Mouse (Mus musculus) neural tube, embryonic 13.5 days (tissue): ENCODE measurements at regions not wholly inside any gene's neighbourhood (a gene's known extent, or its start where the extent isn't known, plus 50 kb on each side); places are given as distances from the start of the nearest gene placed in this dataset.

Experiments used
- ATAC-seq: fragments of 200-750 bp; cut with Nextera tagmentation; 2 replicates; pipeline ENCODE4 v1.8.0; 2017; ENCODE audit warnings: low read depth, mild to moderate bottlenecking, moderate TSS enrichment, moderate library complexity
- H3K27ac ChIP-seq: fragments of 300-500 bp; sonication (generic); replicated peaks from 2 replicates; pipeline ENCODE4 v1.5.1; 2015; ENCODE audit warnings: moderate library complexity, mild to moderate bottlenecking, inconsistent platforms
- H3K27me3 ChIP-seq: fragments of 300-500 bp; sonication (generic); 2 replicates; pipeline ENCODE4 v1.6.1; 2015; ENCODE audit warnings: mild to moderate bottlenecking, inconsistent platforms
- H3K36me3 ChIP-seq: fragments of 300-500 bp; sonication (generic); 2 replicates; pipeline ENCODE4 v1.6.1; 2015; ENCODE audit warnings: mild to moderate bottlenecking, inconsistent platforms
- H3K4me1 ChIP-seq: fragments of 300-500 bp; sonication (generic); replicated peaks from 2 replicates; pipeline ENCODE4 v1.6.1; 2015; ENCODE audit warnings: inconsistent platforms
- H3K4me2 ChIP-seq: fragments of 300-500 bp; sonication (generic); 2 replicates; pipeline ENCODE4 v1.6.1; 2015; ENCODE audit warnings: inconsistent platforms, mild to moderate bottlenecking, moderate library complexity
- H3K4me3 ChIP-seq: fragments of 300-500 bp; sonication (generic); 2 replicates; pipeline ENCODE4 v1.5.1; 2015; ENCODE audit warnings: mild to moderate bottlenecking, inconsistent platforms
- H3K9ac ChIP-seq: fragments of 300-500 bp; sonication (generic); 2 replicates; pipeline ENCODE4 v1.6.1; 2015; ENCODE audit warnings: moderate library complexity, mild to moderate bottlenecking, inconsistent platforms
- H3K9me3 ChIP-seq: fragments of 300-500 bp; sonication (generic); 2 replicates; pipeline ENCODE4 v1.6.1; 2016; ENCODE audit warnings: inconsistent platforms
- WGBS: fragments of 180-500 bp; shearing (Covaris S2); methylation state at CpG from one replicate; pipeline ENCODE4 v1.1.7; 2015; 5-methylcytosine and 5-hydroxymethylcytosine counted together

DNA sequence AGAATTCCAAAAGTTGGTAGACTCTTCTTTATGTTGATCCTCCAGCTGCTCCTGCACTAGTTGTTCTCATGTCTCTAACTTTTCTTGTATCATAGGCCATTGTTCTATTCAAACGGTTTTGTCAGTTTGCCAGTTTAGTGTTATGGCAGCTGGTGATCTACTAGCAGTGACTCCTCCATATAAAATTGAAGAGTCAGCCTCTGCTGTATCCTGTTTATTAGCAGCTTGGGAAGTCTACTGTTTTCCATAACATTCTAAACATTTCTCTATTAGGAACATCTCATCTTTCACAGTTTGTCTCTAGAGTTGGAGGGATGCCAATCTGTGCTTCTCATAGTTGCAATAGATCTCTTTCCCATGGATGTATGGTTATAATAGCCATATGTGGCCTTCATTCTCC, 58.6 kb downstream of the Drd1 start:
- Histone ChIP-seq H3K4me1 (no peaks in the 10 kb centered on the region), H3K4me2 (no peak overlapping the region), H3K9ac (no peak overlapping the region), H3K36me3 (no peaks in the 10 kb centered on the region), H3K27ac (no peak overlapping the region), H3K4me3 (no peak overlapping the region), H3K27me3 (no peaks in the 10 kb centered on the region), H3K9me3 (no peaks in the 10 kb centered on the region)
- WGBS, result 58% methylated on average over 1 of the region's 1 CpGs
- no peak for ATAC-seq

DNA sequence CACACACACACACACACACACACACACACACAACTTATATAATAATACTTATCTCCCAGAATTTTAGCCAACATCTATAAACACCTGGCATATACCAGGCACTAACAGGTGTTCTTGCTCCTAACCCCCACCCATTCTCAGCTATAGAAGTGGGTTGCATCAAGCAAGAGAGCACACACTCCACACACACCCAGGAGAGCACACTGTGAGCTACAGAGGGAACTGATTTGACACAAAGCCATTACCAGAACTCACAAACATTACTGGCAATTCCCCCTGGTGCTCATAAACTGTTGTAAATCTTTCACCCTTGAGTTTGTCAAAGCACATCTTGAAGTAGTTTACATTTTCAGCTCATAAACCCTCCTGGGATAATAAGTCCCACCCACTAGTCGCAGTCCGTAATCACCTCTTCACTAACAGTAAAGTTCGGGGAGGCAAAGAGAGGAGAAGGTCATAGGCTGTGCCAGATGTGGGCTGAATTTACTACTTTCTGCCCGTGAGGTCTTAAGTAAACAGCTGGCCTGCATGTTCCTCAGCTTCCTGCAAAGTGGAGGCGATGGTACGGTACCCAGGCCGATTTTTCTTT, 62.5 kb downstream of the Drd1 start:
- WGBS, result 66% methylated on average over 7 of the region's 7 CpGs

DNA sequence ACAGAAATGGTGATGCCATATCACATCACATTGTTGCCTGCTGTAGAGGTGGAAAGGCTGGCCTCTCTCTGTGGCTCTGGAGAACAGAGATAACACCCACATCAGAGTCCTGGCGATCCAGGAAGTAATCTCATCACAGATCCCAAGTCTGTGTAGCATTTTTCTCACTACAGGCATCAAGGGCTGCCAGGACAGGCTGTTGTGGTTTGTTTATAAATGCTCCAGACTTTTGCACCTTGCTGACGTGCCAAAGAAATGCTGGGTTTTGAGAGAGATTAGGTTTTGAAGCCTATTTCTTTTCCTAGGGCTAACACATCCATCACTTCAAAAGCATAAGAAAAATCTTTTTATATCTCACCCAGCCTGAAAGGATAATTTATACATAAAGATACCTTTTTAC, 76.3 kb downstream of the Drd1 start:
- 71% methylated on average over 2 of the region's 2 CpGs for WGBS
- no peaks in the 10 kb centered on the region for H3K36me3 ChIP-seq

More for the DNA sequence above, 62.5 kb downstream of the Drd1 start:
- Histone ChIP-seq H3K9me3 (no peaks in the 10 kb centered on the region), H3K4me3 (no peak overlapping the region), H3K9ac (no peak overlapping the region), H3K4me1 (no peaks in the 10 kb centered on the region), H3K27ac (no peak overlapping the region), H3K4me2 (no peak overlapping the region), H3K27me3 (no peaks in the 10 kb centered on the region), H3K36me3 (no peaks in the 10 kb centered on the region)
- no peak for ATAC-seq

DNA sequence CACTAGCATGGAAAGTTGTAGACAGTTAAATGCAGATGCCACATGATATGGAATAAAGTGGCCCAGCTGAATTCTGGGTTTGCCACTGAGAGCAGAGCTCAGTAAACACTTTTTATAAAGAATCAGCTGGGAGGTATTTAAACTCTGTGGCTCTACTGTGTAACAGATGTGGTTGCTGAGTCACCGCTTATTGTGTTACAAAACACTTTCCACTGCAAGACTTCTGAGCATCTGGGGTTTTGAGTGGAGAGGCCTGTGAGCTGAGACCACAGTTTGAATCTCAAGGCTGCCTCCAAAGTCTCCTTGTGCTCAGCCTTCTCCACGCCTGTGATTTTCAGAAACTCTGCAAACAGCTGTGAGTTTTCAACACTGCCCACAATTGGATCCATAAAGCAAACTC, 86.1 kb downstream of the Drd1 start:
- H3K4me3 ChIP-seq, result no peak overlapping the region
- H3K27ac ChIP-seq, result no peak overlapping the region
- peaks cover 12% of the 10 kb centered on the region for H3K9me3 ChIP-seq
- no peaks in the 10 kb centered on the region for H3K27me3 ChIP-seq
- no peaks in the 10 kb centered on the region for H3K4me1 ChIP-seq
- no peak for ATAC-seq
- WGBS, result 89% methylated on average over 2 of the region's 2 CpGs
- H3K4me2 ChIP-seq, result no peak overlapping the region
- no peak overlapping the region for H3K9ac ChIP-seq
- no peaks in the 10 kb centered on the region for H3K36me3 ChIP-seq

More for the DNA sequence above, 76.3 kb downstream of the Drd1 start:
- no peak overlapping the region for H3K4me2 ChIP-seq
- H3K27ac ChIP-seq, result no peak overlapping the region
- no peaks in the 10 kb centered on the region for H3K4me1 ChIP-seq
- ATAC-seq, result no peak
- no peaks in the 10 kb centered on the region for H3K27me3 ChIP-seq
- no peak overlapping the region for H3K4me3 ChIP-seq
- no peak overlapping the region for H3K9ac ChIP-seq
- H3K9me3 ChIP-seq, result no peaks in the 10 kb centered on the region

DNA sequence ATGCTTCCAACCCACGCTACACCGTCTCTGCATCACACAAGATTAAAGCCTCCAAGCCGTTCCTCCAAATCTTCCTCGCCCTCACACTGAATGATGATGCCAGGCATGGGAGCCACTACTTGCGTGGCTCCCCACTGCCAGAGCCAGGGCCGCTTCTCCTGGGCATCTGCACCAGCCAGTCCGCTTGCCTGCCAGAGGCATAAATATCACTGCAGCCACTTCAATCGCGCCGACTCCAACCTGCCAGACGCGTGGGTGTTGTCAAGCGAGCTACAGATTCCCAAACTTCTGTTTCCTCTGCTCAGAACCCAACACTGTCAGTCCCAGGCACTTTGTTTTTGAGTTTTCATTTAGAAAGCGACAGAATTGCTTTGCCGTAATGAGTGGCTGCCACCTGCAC, 99.3 kb downstream of the Drd1 start:
- WGBS, result 91% methylated on average over 15 of the region's 15 CpGs
- Histone ChIP-seq H3K27ac (no peak overlapping the region), H3K36me3 (no peaks in the 10 kb centered on the region), H3K9ac (no peak overlapping the region), H3K4me1 (no peaks in the 10 kb centered on the region), H3K27me3 (no peaks in the 10 kb centered on the region), H3K4me3 (no peak overlapping the region), H3K9me3 (no peaks in the 10 kb centered on the region), H3K4me2 (no peak overlapping the region)
- ATAC-seq, result no peak

DNA sequence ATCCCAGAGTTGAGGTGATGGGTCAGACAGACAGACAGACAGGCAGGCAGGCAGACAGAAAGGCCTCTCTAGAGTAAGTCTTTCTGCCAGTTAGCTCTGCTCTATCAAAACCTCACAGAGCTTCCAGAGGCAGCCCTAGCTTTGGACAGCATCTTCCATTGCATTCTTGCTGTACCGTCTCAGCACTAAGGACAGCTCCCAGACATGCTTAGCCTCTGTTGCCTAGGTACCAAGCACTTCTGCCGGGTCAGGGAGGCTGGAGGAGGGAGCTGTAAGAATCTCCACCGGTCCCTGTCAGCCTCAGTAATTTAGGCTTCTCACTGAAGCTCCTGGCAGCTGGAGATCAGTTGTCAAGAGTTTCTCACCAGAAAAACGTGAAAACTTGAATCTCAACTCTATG, 107.4 kb downstream of the Drd1 start:
- H3K9ac ChIP-seq, result no peak overlapping the region
- H3K27ac ChIP-seq, result no peak overlapping the region
- H3K36me3 ChIP-seq, result no peaks in the 10 kb centered on the region
- no peaks in the 10 kb centered on the region for H3K9me3 ChIP-seq
- no peak overlapping the region for H3K4me3 ChIP-seq
- 3% methylated on average over 4 of the region's 4 CpGs for WGBS
- H3K4me1 ChIP-seq, result no peaks in the 10 kb centered on the region
- no peaks in the 10 kb centered on the region for H3K27me3 ChIP-seq
- ATAC-seq, result no peak
- H3K4me2 ChIP-seq, result no peak overlapping the region

DNA sequence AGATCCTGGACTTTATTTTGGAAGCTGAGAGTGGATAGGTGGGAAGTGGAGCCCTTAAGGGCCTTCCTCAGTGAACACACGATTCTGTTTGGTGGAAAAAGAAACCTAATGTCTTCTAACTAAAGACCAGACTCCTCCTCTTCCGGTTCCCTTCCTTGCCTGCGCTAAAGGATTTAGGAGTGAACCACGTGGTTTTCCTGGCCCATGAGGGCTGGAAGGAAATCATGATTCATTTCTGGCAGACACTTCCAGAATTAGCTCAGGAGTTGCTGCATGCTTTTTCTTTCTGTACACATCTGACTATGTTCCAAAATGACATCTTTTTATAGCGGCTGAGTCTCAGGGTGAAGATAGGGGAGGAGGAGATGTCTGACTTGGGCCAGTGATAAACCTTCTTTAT, 109.8 kb downstream of the Drd1 start:
- Histone ChIP-seq H3K4me1 (0 out of 2 replicates have a peak, but pooled peaks cover 10% of the 10 kb centered on the region), H3K9ac (no peak overlapping the region), H3K4me3 (no peak overlapping the region), H3K27me3 (no peaks in the 10 kb centered on the region), H3K36me3 (no peaks in the 10 kb centered on the region), H3K4me2 (no peak overlapping the region), H3K9me3 (no peaks in the 10 kb centered on the region), H3K27ac (no peak overlapping the region)
- 80% methylated on average over 5 of the region's 5 CpGs for WGBS
- no peak for ATAC-seq

DNA sequence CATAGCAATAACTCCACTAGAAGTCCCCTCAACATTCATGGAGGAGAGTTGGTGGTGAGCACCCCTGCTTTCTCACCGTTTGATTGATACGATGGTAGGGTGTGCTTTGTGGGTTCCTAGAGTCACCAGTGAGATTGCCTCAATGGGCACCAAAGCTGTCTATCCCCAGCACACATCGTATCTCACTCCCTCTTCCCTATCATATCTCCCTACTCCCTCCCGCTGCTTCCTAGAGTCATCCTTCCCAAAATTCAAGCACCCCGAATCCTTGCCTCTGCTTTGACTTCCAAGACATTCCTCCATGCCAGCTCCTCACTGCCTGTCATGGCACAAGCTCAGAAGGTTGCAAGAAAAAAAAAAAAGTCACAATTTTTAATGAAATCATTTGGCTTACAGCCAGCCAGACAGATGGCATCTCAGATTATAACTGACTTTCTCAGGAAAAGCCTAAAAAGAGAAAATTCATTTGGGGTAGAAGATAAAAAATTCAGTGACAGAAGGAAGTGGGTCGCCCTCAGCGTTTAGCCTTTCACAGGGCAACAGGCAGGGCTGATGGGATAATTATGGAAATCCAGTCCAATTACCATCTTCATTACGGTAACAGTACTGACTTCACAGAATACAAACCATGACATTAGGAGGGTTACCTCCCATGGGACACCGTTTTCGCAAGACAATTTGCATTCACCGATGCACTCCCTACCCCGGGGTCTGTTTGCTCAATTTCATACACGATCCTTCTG, 114.3 kb downstream of the Drd1 start:
- ATAC-seq, result peak; percentile 43; the same call in 1 of the 2 replicates
- Histone ChIP-seq H3K9ac (no peak overlapping the region), H3K4me2 (no peak overlapping the region), H3K4me3 (no peak overlapping the region), H3K4me1 (0 out of 2 replicates have a peak, but pooled peaks cover 10% of the 10 kb centered on the region), H3K27me3 (no peaks in the 10 kb centered on the region), H3K27ac (0 out of 2 replicates have a peak overlapping the region, but pooled peaks have one; percentile 49), H3K9me3 (no peaks in the 10 kb centered on the region), H3K36me3 (no peaks in the 10 kb centered on the region)
- WGBS, result 62% methylated on average over 13 of the region's 13 CpGs

DNA sequence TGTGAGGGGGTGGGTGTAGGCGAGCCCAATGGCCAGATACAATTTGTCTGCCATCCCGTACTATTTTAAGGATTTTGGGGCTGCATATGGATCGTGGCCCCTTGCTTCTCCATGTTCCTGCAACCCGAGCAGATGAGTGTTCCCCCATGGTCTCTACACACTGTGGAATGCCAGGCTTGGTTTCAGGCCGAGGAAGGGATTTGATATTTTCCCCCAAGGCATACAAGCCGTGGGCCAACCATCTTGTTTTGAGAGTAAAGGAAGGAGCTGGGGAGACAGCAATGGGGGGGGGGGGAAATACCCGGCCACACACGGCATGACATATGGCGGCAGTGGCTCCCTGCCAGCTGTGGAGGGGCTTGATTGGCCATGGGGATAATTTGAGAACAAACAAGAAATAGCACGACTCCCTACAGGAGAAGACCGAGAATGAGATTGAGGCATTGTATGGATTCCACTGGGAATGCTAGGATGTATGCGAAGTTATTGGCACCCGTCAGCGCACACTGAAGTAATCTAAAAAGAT, 120.3 kb downstream of the Drd1 start:
- no peaks in the 10 kb centered on the region for H3K9me3 ChIP-seq
- H3K9ac ChIP-seq, result no peak overlapping the region
- WGBS, result 70% methylated on average over 14 of the region's 14 CpGs
- H3K4me3 ChIP-seq, result no peak overlapping the region
- no peak for ATAC-seq
- no peak overlapping the region for H3K4me2 ChIP-seq
- H3K27ac ChIP-seq, result no peak overlapping the region
- no peaks in the 10 kb centered on the region for H3K27me3 ChIP-seq
- no peaks in the 10 kb centered on the region for H3K4me1 ChIP-seq
- H3K36me3 ChIP-seq, result no peaks in the 10 kb centered on the region

DNA sequence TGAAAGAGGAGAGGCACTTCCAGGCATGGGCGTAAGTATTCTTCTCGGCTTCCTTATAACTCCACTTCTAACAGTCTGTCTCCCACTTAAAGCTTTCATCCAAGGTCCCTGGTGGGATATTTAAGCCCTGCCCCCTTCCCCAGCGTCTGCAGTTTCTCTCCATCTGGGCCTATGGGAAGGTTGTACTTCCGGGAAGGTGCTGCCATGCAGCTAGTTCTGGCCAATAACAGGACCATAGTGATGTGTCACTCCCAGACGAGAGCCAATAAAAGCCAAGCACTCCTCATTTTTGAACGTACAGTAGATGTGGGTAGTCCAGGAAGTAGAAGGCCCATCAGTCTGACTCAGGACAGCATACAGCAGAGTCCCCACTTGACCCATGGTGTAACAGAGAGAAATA, 121.0 kb downstream of the Drd1 start:
- H3K36me3 ChIP-seq, result no peaks in the 10 kb centered on the region
- no peaks in the 10 kb centered on the region for H3K4me1 ChIP-seq
- 82% methylated on average over 6 of the region's 6 CpGs for WGBS
- no peak overlapping the region for H3K4me2 ChIP-seq
- no peak for ATAC-seq
- H3K27ac ChIP-seq, result no peak overlapping the region
- no peak overlapping the region for H3K4me3 ChIP-seq
- no peaks in the 10 kb centered on the region for H3K9me3 ChIP-seq
- H3K27me3 ChIP-seq, result no peaks in the 10 kb centered on the region
- H3K9ac ChIP-seq, result no peak overlapping the region

DNA sequence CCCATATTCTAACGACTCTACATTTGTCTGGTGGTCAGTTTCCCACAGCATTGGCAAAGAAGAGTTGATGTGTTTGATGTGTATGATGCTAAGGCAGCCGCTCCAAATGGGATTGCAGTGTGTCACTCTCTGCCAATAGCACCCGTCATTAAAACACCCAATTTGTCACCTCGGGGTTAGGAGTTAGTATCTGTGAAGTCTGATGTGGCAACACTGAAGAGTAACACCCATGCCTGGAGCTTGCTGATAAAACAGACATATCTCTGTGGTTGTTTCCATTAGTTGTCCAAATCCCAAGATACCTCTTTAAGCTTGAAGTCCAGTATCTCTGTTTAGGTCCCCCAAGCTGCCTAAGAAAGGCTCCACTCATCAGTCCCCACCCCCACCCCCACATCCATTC, 129.4 kb downstream of the Drd1 start:
- H3K9me3 ChIP-seq, result no peaks in the 10 kb centered on the region
- no peak for ATAC-seq
- H3K4me2 ChIP-seq, result no peak overlapping the region
- no peaks in the 10 kb centered on the region for H3K27me3 ChIP-seq
- 86% methylated on average over 4 of the region's 4 CpGs for WGBS
- H3K36me3 ChIP-seq, result no peaks in the 10 kb centered on the region
- peaks cover 10% of the 10 kb centered on the region; the same call in 1 of the 2 replicates for H3K4me1 ChIP-seq
- H3K27ac ChIP-seq, result no peak overlapping the region
- no peak overlapping the region for H3K9ac ChIP-seq
- H3K4me3 ChIP-seq, result no peak overlapping the region

DNA sequence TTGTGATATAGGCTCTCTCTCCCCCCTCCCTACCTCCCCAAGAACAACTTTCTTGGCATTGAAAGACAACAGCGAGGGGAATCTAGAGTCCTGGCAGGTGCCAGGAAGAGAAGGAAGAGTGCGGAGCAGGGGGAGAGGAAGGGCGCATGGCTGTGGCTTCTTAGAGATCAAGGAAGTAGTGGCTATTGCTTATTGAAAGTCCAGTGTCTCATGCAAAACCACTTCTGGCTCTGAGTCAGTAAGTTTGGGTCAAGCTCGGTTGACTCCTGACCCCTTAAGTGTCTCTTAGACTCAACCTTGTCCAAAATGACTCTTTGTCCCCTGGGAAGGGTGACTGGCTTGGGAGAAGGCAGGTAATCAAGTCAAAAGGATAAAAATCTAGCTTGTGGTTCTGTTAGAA, 131.1 kb downstream of the Drd1 start:
- no peak for ATAC-seq
- Histone ChIP-seq H3K4me3 (no peak overlapping the region), H3K27ac (no peak overlapping the region), H3K4me2 (no peak overlapping the region), H3K9ac (no peak overlapping the region), H3K4me1 (peaks cover 10% of the 10 kb centered on the region; the same call in 1 of the 2 replicates), H3K36me3 (no peaks in the 10 kb centered on the region), H3K9me3 (no peaks in the 10 kb centered on the region), H3K27me3 (no peaks in the 10 kb centered on the region)
- WGBS, result 94% methylated on average over 4 of the region's 4 CpGs
